Mouse (Mus musculus): ENCODE measurements at regions not wholly inside any gene's neighbourhood (a gene's known extent, or its start where the extent isn't known, plus 50 kb on each side); places are given as distances from the start of the nearest gene placed in this dataset.

DNA sequence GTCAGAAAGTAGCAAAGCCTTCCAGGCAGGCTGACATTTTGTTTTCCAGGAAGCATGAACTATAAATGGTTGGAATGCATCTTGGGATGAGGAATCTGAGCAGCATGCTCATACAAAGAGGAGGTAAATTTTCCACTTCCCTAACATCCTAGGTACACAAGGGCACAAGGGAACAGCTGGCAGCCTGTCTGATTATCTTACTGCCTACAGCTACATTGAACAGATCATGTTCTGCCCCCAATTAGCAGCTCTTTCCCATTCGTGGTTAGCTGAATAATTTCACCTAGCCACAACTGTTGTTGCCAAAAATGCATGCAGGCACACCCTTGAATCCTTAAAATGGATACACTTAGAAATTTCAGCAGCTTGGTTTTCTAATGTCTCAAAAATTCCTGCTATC lies 239.5 kb downstream of the Col12a1 start:
- DNase-seq: no peak

DNA sequence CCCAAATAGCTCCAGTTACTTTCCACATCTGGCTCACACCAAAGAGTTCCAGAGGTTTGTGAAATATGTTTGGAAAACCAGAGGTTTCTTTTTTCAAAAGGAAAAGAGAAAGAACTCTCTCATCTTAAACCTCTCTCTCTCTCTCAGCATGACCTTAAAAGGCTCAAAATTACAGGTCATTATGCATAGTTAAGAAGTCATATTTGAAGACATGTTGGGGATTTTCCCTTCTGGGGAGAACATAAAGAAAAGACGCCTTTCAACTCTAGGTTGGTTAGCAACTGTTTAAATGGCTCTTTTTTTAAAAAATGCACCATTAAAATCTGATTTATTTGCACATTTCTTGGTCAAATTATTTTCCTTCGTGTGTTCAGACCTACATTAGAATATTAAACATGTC lies 218.4 kb downstream of the Col12a1 start:
- DNase-seq: no peak

GRCm38 (mm10) chr9:79502034-79502433 lies 216.6 kb downstream of the Col12a1 start:
- no peak for DNase-seq

GRCm38 (mm10) chr9:79516384-79516783 lies 202.2 kb downstream of the Col12a1 start:
- DNase-seq: peak; percentile 60

DNA sequence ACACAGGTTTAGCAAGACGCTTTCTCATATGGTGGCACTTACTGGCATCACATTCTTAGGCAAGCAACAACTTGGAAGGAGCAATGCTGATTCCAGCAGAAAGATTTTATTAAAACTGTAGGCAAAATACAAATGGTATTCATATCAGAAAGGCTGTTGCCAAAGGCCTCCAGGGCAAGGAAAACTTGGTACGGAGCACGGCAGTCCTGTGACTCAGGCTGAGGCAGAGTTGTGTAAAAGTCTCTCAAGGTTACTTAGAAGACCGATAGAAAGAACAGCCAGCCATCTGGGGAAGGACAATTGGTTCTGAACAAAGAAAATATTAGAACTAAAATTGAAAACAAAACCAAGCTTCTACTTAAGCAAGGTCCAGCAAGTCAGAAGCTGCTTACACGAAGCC lies 201.2 kb downstream of the Col12a1 start:
- DNase-seq: no peak

DNA sequence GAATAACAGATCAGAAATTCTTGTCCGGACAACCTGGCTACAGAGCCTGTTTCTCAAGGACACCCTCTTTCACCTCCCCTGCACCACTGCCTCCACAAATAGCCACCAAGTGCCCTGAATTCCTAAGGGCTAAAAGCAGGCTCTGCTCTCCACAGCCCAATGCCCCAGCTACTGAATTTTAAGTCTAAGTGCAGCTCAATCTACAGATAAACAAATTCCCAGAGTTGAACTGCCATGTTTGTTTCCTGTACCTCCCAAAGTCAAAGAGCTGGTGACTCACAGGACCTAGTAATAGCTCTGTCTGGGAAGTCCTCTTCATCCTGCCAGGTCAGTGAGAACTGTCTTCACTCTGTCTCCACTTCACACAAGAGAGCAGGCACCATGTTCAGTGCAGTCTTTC lies 200.0 kb downstream of the Col12a1 start:
- no peak for DNase-seq

DNA sequence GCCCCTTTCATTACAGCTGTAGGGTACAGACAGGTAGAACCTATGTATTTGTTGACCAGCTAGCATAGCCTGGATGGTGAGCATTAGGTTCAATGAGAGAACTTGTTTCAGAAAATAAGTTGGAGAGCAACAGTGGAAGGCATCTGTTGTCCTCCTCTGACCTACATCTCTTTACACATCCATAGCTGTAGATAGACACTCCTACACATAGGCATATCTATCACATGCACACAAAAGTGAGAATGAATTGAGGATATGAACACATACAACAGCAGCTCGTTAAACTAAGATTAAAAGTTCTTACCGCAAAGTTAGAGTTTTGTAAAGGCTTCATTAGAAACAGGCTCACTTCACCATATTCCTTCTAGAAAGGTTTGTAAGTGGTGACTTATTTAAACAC lies 198.1 kb downstream of the Col12a1 start:
- DNase-seq: no peak

DNA sequence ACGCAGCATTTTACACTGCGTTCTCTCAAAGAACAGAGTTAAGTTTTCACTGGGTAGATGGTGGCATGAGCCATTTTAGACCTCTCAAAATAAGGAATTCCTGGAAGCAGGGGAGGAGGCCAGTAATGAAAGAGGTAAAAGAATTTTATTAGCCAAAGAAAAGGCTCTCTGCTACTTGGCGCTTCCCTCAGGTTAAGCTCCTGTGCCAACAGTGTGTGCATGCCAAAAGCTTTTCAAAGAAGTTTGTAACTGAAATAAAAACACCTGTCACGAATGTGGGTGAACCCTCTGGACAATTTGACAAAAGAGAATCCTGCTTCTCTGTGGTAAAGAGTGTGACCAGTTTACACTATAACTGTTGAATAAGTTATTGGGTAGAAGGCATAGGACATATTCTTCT lies 195.6 kb downstream of the Col12a1 start:
- no peak for DNase-seq

DNA sequence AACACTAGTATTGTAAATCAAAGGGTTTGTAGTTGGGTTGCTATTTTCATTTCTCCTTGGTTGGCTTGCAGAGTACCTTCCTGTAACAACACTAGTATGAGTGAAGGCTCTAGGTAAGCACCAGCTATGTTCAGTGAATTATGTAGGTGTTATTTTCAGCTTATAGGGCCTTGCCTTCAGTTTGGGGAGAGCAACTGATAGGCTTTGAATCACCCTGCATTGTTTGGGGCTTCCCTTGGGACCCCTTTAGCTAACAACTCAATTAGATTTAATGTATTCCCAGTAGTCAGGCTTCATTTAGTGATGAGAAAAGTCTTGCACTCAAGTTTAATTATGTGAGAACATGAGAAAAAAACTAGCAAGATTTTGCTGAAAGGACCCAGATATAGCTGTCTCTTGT lies 193.6 kb downstream of the Col12a1 start:
- DNase-seq: no peak

DNA sequence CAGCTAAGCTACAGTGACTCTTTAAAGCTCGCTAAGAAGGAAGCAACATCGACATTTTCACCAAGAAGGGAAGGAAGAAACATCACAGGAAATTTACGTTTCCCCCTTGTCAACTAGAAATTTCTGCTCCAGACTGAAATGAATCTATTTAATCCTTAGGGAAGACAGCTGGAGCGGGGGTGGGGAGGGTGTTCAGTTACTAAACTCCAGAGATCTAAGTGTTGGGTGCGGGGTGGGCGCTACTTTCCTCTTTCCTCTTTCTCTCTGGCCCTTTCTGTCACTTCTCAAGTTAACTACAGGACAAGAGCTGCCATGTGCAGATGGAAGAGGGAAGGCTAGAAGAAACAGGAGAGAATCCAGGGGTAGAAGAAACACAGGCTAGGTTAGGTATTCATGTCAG lies 192.2 kb downstream of the Col12a1 start:
- no peak for DNase-seq

DNA sequence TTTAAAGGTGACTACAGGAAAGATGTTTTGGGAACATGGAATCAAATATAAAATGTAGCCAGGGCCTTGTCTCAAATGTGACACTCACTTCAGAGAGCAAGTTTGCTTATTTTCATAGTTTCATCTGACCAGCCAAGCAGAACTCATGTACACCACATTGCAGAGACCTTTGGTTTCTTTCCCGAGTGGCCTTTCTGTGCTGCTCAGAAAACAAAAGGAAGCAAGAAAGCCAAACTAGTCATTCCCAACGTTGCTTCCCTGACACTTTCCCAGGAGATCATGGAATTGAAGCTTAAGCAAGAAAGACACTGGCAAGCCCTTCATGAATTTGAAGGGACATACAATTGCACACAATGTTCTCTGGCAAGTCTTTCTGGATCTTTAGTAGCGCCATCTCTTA lies 191.3 kb downstream of the Col12a1 start:
- no peak for DNase-seq

Data from lung, postnatal 10 days (tissue).